Mouse (Mus musculus) neural tube, embryonic 14.5 days (tissue): ENCODE measurements around the gene Kmo. TPM values are rescaled to one million over a fixed set of nuclear protein-coding genes. Genes with fewer than 3 reads are reported as not detected.

Source experiments
- ATAC-seq: fragments of 200-750 bp; cut with Nextera tagmentation; 2 replicates; pipeline ENCODE4 v1.8.0; 2017; ENCODE audit warnings: low read depth, mild to moderate bottlenecking, moderate TSS enrichment, moderate library complexity
- H3K27ac ChIP-seq: fragments of 300-500 bp; sonication (generic); 2 replicates; pipeline ENCODE4 v1.5.1; 2014; ENCODE audit warnings: low read depth, mild to moderate bottlenecking, control low read depth, low read length, moderate library complexity, mixed read lengths
- H3K27me3 ChIP-seq: fragments of 300-500 bp; sonication (generic); 2 replicates; pipeline ENCODE4 v1.6.1; 2014; ENCODE audit warnings: low read length; ENCODE audit not compliant: control insufficient read depth, insufficient read depth
- H3K36me3 ChIP-seq: fragments of 300-500 bp; sonication (generic); 2 replicates; pipeline ENCODE4 v1.6.1; 2014; ENCODE audit warnings: low read length, mixed read lengths; ENCODE audit not compliant: control insufficient read depth, insufficient read depth
- H3K4me1 ChIP-seq: fragments of 300-500 bp; sonication (generic); 2 replicates; pipeline ENCODE4 v1.6.1; 2014; ENCODE audit warnings: low read length; ENCODE audit not compliant: control insufficient read depth, insufficient read depth
- H3K4me2 ChIP-seq: fragments of 300-500 bp; sonication (generic); 2 replicates; pipeline ENCODE4 v1.6.1; 2014; ENCODE audit warnings: mild to moderate bottlenecking, low read depth, low read length, control low read depth
- H3K4me3 ChIP-seq: fragments of 300-500 bp; sonication (generic); 2 replicates; pipeline ENCODE4 v1.5.1; 2014; ENCODE audit warnings: low read depth, low read length, control low read depth, mixed read lengths
- H3K9ac ChIP-seq: fragments of 300-500 bp; sonication (generic); replicated peaks from 2 replicates; pipeline ENCODE4 v1.6.1; 2014; ENCODE audit warnings: low read depth, mild to moderate bottlenecking, control low read depth, low read length, mixed read lengths
- H3K9me3 ChIP-seq: fragments of 300-500 bp; sonication (generic); 2 replicates; pipeline ENCODE4 v1.6.1; 2016; ENCODE audit warnings: low read length; ENCODE audit not compliant: control insufficient read depth
- WGBS: fragments of 180-500 bp; shearing (Covaris S2); extraction: QIAGEN DNeasy Blood & Tissue Kit; methylation state at CpG from one replicate; pipeline ENCODE4 v1.1.7; 2014; 5-methylcytosine and 5-hydroxymethylcytosine counted together
- polyA plus RNA-seq: library from polyadenylated mRNA; unstranded; fragments of >200 nt; fragmentation: Nextera tagmentation; extraction: Ambion mirVana; gene quantifications from 2 replicates; pipeline ENCODE4 v1.2.1, GENCODE M21; 2014

The Kmo gene
- 0.30 TPM in 1 of 2 replicates, not detected in the other for polyA plus RNA-seq

GRCm38 (mm10) chr1:175619814-175620431 lies at the start of gene Kmo:
TSS of gene Kmo (plus strand) at chr1:175620381.
- H3K9me3 ChIP-seq: no peaks in the 10 kb centered on the region
- WGBS: 92% methylated on average over 13 of the region's 13 CpGs
- peaks cover 10% of the 10 kb centered on the region; the same call in 1 of the 2 replicates for H3K36me3 ChIP-seq
- no peak for ATAC-seq
- no peak within 1 kb of the TSS for H3K4me2 ChIP-seq
- H3K27me3 ChIP-seq: no peaks in the 10 kb centered on the region
- H3K27ac ChIP-seq: no peak within 1 kb of the TSS
- peaks cover 10% of the 10 kb centered on the region; the same call in 1 of the 2 replicates for H3K4me1 ChIP-seq
- H3K9ac ChIP-seq: no peak within 1 kb of the TSS
- H3K4me3 ChIP-seq: no peak within 1 kb of the TSS

DNA sequence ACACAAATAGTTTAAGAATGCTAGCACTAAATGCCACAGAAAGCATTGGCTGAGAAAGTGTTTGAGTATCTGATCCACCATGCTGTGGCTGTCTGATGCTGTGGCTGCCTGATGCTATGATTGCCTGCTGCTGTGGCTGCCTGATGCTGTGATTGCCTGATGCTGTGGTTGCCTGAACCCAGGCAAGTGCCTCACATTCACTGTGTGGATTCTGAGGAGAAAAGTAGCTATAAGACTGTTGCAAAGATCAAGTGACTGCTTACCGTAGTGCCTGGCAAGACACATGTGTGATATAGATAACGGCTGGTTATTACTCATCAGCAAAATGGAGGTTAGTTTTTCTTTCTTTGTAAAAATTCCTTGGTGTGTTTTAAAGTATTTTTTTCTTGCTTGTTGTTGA lies 46.1 kb upstream of the Kmo start:
- Histone ChIP-seq H3K9me3 (no peaks in the 10 kb centered on the region), H3K4me3 (no peak overlapping the region), H3K9ac (no peak overlapping the region), H3K27ac (no peak overlapping the region), H3K36me3 (no peaks in the 10 kb centered on the region), H3K27me3 (no peaks in the 10 kb centered on the region), H3K4me1 (no peaks in the 10 kb centered on the region), H3K4me2 (no peak overlapping the region)
- WGBS: 96% methylated on average over 2 of the region's 2 CpGs
- no peak for ATAC-seq

DNA sequence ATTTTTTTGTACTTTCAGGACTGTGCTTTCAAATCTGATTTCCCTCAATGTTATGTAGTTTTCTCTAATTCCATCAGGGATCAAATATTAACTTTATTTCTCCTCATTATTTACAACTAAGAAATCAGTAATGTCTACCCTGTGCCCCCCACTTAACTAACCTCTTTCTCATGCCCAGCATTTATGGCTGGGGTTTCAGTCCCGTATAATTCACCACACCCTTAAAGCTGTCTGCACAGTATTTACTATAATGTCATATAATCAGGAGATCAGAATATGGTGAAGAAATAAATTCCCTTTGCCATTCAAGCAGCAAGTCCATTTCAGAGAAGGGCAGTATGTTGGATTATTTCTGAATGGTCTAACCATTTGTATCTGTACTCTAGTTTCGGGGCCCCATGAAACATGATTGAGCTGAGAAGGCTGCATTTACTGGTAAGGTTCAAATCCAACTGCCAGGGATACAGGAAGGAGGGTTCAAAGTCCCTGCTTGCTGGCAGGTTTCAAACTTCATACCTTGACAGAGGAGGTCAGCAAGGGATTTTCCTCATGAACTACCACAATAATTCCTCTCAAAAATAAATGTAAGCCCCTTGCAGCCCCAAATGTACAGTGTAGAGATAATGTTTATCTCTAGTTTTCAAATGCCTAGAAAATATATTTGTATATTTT lies 41.6 kb upstream of the Kmo start:
- H3K9ac ChIP-seq: no peak overlapping the region
- 84% methylated on average over 2 of the region's 2 CpGs for WGBS
- no peaks in the 10 kb centered on the region for H3K4me1 ChIP-seq
- H3K27me3 ChIP-seq: no peaks in the 10 kb centered on the region
- H3K27ac ChIP-seq: no peak overlapping the region
- no peak for ATAC-seq
- H3K4me3 ChIP-seq: no peak overlapping the region
- no peak overlapping the region for H3K4me2 ChIP-seq
- H3K9me3 ChIP-seq: no peaks in the 10 kb centered on the region
- no peaks in the 10 kb centered on the region for H3K36me3 ChIP-seq

DNA sequence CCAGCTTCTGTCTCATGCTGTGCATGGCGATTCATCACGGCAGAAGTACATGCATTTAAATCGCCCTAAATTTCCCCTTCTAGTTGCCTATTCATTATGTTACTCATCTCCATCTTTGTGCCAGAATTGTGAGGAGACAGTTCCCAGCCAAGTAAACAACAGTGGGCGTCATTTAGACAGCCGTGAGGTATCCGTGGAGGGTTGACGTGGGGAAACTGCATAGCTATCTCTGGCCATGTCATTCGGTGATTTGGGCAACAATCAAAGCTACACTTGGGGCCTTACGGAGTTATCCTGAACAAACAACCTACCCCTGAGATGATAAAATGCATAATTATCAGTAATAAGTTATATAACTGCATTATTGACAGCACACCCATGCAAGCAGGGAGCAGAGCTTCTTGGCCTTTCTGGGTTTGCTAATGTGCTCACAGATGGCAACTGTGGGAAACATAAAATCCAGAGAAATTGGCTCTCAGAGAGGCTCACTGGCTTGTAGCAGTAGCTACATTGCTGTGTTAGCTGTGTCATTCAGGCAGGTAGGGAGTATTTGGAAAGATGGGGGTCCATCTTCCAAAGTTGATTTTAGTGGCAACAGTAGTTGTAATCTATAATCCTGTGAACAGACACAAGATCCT lies 40.5 kb upstream of the Kmo start:
- H3K4me3 ChIP-seq: no peak overlapping the region
- H3K27ac ChIP-seq: no peak overlapping the region
- no peaks in the 10 kb centered on the region for H3K27me3 ChIP-seq
- no peaks in the 10 kb centered on the region for H3K4me1 ChIP-seq
- ATAC-seq: peak; percentile 72; the same call in 1 of the 2 replicates
- H3K9ac ChIP-seq: no peak overlapping the region
- H3K4me2 ChIP-seq: no peak overlapping the region
- 50% methylated on average over 9 of the region's 9 CpGs for WGBS
- no peaks in the 10 kb centered on the region for H3K9me3 ChIP-seq
- no peaks in the 10 kb centered on the region for H3K36me3 ChIP-seq

- 85% methylated on average over 7 of the region's 7 CpGs for WGBS
- Histone ChIP-seq H3K36me3 (no peaks in the 10 kb centered on the region), H3K9ac (no peak overlapping the region), H3K4me3 (no peak overlapping the region), H3K4me2 (no peak overlapping the region), H3K9me3 (no peaks in the 10 kb centered on the region), H3K27ac (no peak overlapping the region), H3K4me1 (no peaks in the 10 kb centered on the region), H3K27me3 (no peaks in the 10 kb centered on the region)
- ATAC-seq: no peak
These were observed 39.8 kb upstream of the Kmo start for GRCm38 (mm10) chr1:175580346-175580745.

GRCm38 (mm10) chr1:175582799-175583198 lies 37.4 kb upstream of the Kmo start:
- WGBS: 88% methylated on average over 4 of the region's 4 CpGs
- ATAC-seq: no peak
- H3K27ac ChIP-seq: no peak overlapping the region

GRCm38 (mm10) chr1:175585267-175585666 lies 34.9 kb upstream of the Kmo start:
- no peaks in the 10 kb centered on the region for H3K9me3 ChIP-seq
- 86% methylated on average over 2 of the region's 2 CpGs for WGBS
- no peak overlapping the region for H3K4me2 ChIP-seq
- no peaks in the 10 kb centered on the region for H3K36me3 ChIP-seq
- H3K9ac ChIP-seq: no peak overlapping the region
- H3K27me3 ChIP-seq: no peaks in the 10 kb centered on the region
- no peak for ATAC-seq
- no peak overlapping the region for H3K4me3 ChIP-seq
- no peak overlapping the region for H3K27ac ChIP-seq
- H3K4me1 ChIP-seq: no peaks in the 10 kb centered on the region

More at GRCm38 (mm10) chr1:175582799-175583198, 37.4 kb upstream of the Kmo start:
- H3K4me3 ChIP-seq: no peak overlapping the region
- no peaks in the 10 kb centered on the region for H3K36me3 ChIP-seq
- H3K27me3 ChIP-seq: no peaks in the 10 kb centered on the region
- H3K9me3 ChIP-seq: no peaks in the 10 kb centered on the region
- H3K4me2 ChIP-seq: no peak overlapping the region
- no peak overlapping the region for H3K9ac ChIP-seq
- H3K4me1 ChIP-seq: no peaks in the 10 kb centered on the region

- 91% methylated on average over 5 of the region's 5 CpGs for WGBS
- no peaks in the 10 kb centered on the region for H3K36me3 ChIP-seq
- H3K4me2 ChIP-seq: no peak overlapping the region
- H3K27me3 ChIP-seq: no peaks in the 10 kb centered on the region
- H3K4me3 ChIP-seq: no peak overlapping the region
- H3K9me3 ChIP-seq: no peaks in the 10 kb centered on the region
- H3K27ac ChIP-seq: no peak overlapping the region
- no peak overlapping the region for H3K9ac ChIP-seq
- ATAC-seq: no peak
- no peaks in the 10 kb centered on the region for H3K4me1 ChIP-seq
These were observed 33.5 kb upstream of the Kmo start for GRCm38 (mm10) chr1:175586656-175587055.

DNA sequence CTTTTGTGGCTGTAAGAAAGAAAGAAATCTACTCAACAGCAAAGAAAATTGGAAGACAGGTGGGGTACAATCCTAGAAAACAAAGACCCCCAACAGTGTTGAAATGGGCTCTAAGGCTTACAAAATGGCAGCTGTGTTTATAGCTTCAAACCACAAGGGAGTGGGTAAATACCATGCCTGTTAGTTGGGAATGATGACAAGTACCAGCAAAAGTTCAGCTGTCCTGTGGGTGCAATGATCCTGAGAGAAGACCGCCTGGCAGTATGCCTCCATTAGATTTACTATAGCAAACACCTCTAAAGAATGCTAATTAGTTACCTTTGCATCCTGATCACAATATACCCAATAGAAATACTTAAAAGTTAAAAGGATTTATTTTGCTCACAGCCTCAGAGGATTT lies 27.3 kb upstream of the Kmo start:
- no peak overlapping the region for H3K4me3 ChIP-seq
- H3K4me2 ChIP-seq: no peak overlapping the region
- no peaks in the 10 kb centered on the region for H3K4me1 ChIP-seq
- H3K9ac ChIP-seq: no peak overlapping the region
- 0 out of 2 replicates have a peak, but pooled peaks cover 3% of the 10 kb centered on the region for H3K9me3 ChIP-seq
- H3K27ac ChIP-seq: no peak overlapping the region
- 67% methylated on average over 1 of the region's 1 CpGs for WGBS
- ATAC-seq: no peak
- H3K36me3 ChIP-seq: no peaks in the 10 kb centered on the region
- no peaks in the 10 kb centered on the region for H3K27me3 ChIP-seq
